Mouse (Mus musculus) T-helper 2 cell (primary cell): Measurements from ENCODE around the gene Olfr983.

ENCODE experiments used
- in situ Hi-C: fragments of 300-600 bp; cut with MboI, MseI; formaldehyde crosslinking; loops from one replicate; pipeline ENCODE4 v1.15.1; 2025; ENCODE audit warnings: high pct_unique_total_duplicates

The Olfr983 gene

DNA sequence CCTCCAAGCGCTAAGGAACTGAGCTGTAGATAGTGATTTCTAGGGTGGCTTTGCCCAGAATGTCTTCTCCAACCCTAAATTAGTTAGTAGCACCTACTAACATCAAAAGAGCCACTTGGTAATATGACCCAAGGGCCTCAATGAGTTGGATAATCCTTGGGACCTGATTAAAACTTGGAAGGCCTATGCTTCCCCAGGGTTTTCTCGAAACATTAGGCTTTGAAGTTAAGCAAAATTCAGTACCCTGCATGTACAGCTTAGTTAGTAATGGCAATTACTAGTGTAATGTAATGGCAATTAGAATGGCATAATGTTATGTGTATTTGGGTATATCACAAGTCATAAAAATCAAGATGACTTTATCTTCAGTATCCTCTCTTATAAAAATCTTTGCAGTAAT is at the start of gene Olfr983:
TSS of gene Olfr983 (minus strand) at position 101 of the 400 bp plus-strand sequence.
- in situ Hi-C loops: no loop called here

DNA sequence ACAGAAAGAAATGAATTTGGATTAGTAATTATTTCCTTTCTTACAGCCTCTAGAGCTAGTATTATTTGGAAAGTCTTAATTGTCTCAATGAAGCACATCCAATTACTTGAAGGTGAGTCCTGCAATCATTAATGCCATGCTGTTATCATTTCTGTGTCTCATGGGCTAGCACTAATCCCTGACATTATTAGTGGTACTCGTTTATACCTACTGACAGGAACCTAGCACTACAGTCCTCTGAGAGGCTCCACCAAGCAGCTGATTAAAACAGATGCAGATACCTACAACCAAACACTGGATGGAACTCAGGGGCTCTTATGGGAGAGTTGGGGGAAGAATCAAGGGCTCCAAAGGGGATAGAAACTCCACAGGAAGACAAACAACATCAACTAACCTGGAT is 48.1 kb upstream of the Olfr983 start:
- in situ Hi-C loops: no loop called here

GRCm38 (mm10) chr9:40139484-40139883 is 46.1 kb upstream of the Olfr983 start:
- in situ Hi-C loops: no loop called here

- in situ Hi-C loops: no loop called here
Observed at GRCm38 (mm10) chr9:40136987-40137688, 43.7 kb upstream of the Olfr983 start.

DNA sequence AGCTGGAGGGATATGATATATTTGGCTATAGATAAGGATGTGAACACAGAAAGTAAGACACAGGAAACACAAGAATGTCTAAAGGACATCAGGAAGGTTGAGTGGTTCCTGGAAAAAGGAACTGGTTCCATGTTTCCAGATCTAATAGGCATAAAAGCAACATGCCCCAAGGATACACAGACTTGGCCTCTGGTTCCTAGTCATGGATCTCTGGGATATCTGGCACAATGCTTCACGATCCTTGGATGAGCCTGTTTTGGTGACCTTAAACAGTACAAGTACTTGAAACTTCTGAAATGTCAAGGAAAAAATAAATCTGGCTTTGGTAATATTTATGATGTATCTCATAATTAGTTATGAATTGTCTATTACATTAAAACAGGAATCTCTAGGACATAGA is 37.2 kb upstream of the Olfr983 start:
- in situ Hi-C loops: no loop called here

- in situ Hi-C loops: no loop called here
Observed at GRCm38 (mm10) chr9:40130084-40130483, 36.7 kb upstream of the Olfr983 start, which contains the start of gene Olfr985. Gene Olfr985 (minus strand): TSS chr9:40130184.

DNA sequence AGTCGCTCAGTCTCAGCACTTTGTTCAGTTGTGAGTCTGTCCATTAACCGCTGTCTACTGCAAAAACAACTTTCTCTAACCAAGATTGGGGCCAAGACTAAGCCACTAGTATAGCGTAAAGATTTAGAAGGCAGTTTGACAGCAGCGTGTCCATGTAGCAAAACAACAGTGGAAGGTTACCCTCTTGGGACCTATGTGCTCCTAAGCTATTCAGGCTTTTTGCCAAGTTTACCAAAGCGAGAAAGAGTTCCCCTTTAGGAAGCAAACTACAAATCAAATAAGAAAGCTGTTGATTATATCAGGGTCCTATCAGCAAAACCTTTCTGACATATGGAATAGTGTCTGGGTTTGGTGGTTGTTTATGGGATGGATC is 23.9 kb upstream of the Olfr983 start:
- in situ Hi-C loops: no loop called here

GRCm38 (mm10) chr9:40116645-40117286 is 23.4 kb upstream of the Olfr983 start:
- in situ Hi-C loops: no loop called here

DNA sequence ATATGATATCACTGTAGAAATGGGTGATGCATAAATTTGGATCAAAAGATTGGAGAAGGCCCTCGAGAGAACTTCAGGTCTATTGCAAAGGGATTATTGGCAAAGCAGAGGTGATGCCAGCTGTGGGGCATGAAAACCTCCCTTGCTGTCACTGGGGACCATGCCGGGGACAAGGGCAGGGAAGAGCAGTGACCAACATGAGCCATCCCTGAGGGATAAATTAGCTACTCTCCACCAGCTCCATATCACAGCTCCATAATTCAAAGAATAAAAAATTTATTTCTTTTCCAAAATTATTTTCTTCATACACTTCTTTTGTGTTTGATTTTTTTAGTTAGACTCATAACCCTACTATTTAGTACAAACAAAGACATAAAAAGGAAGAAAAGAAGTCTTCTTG is 20.7 kb upstream of the Olfr983 start, which contains the start of gene Olfr984:
TSS of gene Olfr984 (minus strand) at position 101 of the 400 bp plus-strand sequence.
- in situ Hi-C loops: no loop called here

- in situ Hi-C loops: no loop called here
Observed at GRCm38 (mm10) chr9:40094769-40095168, 1.4 kb upstream of the Olfr983 start.

- in situ Hi-C loops: no loop called here
Observed at GRCm38 (mm10) chr9:40073529-40073928, 19.9 kb downstream of the Olfr983 start, which contains the start of gene Olfr982. Gene Olfr982 (plus strand): TSS chr9:40073829.

- in situ Hi-C loops: no loop called here
Observed at GRCm38 (mm10) chr9:40050138-40050537, 43.3 kb downstream of the Olfr983 start.
